Mouse (Mus musculus): ENCODE measurements around the gene Dlst.

DNA sequence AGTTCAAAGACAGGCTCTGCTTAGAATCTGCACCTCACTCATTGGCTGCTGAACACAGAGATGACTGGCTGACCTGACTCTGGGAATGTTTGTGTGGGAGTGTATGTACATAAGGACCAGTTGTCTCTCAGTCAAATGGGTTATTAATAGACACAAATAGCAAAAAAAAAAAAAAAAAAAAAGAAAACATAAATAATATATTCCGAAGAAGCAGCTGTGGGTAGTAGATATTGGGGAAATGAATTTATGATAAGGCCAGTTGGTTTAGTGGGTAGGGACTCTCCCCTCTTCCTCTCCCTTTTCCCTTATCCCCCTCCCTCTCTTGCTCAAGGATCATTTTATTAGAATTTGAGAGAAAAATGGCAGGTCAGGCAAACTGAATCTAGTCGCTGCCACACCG lies 3.3 kb downstream of the Dlst start:
- TF ChIP-seq CTCF (IDR thresholded peaks at IDR 0.05; ENCODE audit: control insufficient read depth, insufficient read depth, insufficient read length) (no peak), MAX (IDR thresholded peaks at IDR 0.05) (no peak), USF1 (IDR thresholded peaks at IDR 0.05; ENCODE audit: low read depth) (no peak), MYOG (IDR thresholded peaks at IDR 0.05; ENCODE audit: control insufficient read depth, extremely low read depth, insufficient read length) (no peak)

Measured in C2C12 (cell line).